Mouse (Mus musculus) liver, postnatal 0 days (tissue): Measurements from ENCODE around the gene Tead3. TPM values are rescaled to one million over a fixed set of nuclear protein-coding genes. Genes with fewer than 3 reads are reported as not detected.

Experiments used
- ATAC-seq: fragments of 200-750 bp; cut with Nextera tagmentation; 2 replicates; pipeline ENCODE4 v1.8.0; 2017; ENCODE audit warnings: mild to moderate bottlenecking, moderate library complexity
- DNase-seq: peaks from one replicate; pipeline ENCODE4 v3.0.0-alpha.2; 2016
- H3K27ac ChIP-seq: fragments of 300-500 bp; sonication (generic); 2 replicates; pipeline ENCODE4 v1.5.1; 2014; ENCODE audit warnings: antibody characterized with exemption, moderate library complexity, mild to moderate bottlenecking, low read depth
- H3K27me3 ChIP-seq: fragments of 300-500 bp; sonication (generic); 2 replicates; pipeline ENCODE4 v1.6.1; 2014; ENCODE audit warnings: low read length, control low read depth, mixed read lengths; ENCODE audit not compliant: insufficient read depth
- H3K36me3 ChIP-seq: fragments of 300-500 bp; sonication (generic); replicated peaks from 2 replicates; pipeline ENCODE4 v1.6.1; 2014; ENCODE audit warnings: mild to moderate bottlenecking, control low read depth, low read length, moderate library complexity, mixed read lengths; ENCODE audit not compliant: insufficient read depth
- H3K4me1 ChIP-seq: fragments of 300-500 bp; sonication (generic); 2 replicates; pipeline ENCODE4 v1.6.1; 2014; ENCODE audit warnings: antibody characterized with exemption, mild to moderate bottlenecking, control low read depth; ENCODE audit not compliant: insufficient read depth
- H3K4me2 ChIP-seq: fragments of 300-500 bp; sonication (generic); 2 replicates; pipeline ENCODE4 v1.6.1; 2014; ENCODE audit warnings: low read depth, mild to moderate bottlenecking, low read length, moderate library complexity, mixed read lengths
- H3K4me3 ChIP-seq: fragments of 300-500 bp; sonication (generic); 2 replicates; pipeline ENCODE4 v1.5.1; 2014; ENCODE audit warnings: low read depth, low read length
- H3K9ac ChIP-seq: fragments of 300-500 bp; sonication (generic); replicated peaks from 2 replicates; pipeline ENCODE4 v1.6.1; 2014; ENCODE audit warnings: mild to moderate bottlenecking, moderate library complexity
- H3K9me3 ChIP-seq: fragments of 300-500 bp; sonication (generic); 2 replicates; pipeline ENCODE4 v1.6.1; 2016; ENCODE audit warnings: mild to moderate bottlenecking, control low read depth, low read length, mixed read lengths
- CTCF ChIP-seq: sonication (generic); IDR thresholded peaks from 2 replicates; pipeline ENCODE4 v1.5.1; 2016; ENCODE audit warnings: antibody characterized with exemption, low read depth
- EP300 ChIP-seq: IDR thresholded peaks from 2 replicates; pipeline ENCODE4 v1.6.1; 2016; ENCODE audit warnings: antibody characterized with exemption, low read depth, mild to moderate bottlenecking
- WGBS: fragments of 180-500 bp; shearing (Covaris S2); extraction: QIAGEN DNeasy Blood & Tissue Kit; methylation state at CpG from one replicate; pipeline ENCODE4 v1.1.7; 2014; ENCODE audit not compliant: insufficient replicate concordance; 5-methylcytosine and 5-hydroxymethylcytosine counted together
- polyA plus RNA-seq: library from polyadenylated mRNA; unstranded; fragments of >200 nt; fragmentation: Nextera tagmentation; extraction: Ambion mirVana; gene quantifications from 2 replicates; pipeline ENCODE4 v1.2.1, GENCODE M21; 2015

Gene Tead3
- polyA plus RNA-seq, 1 experiment from 2014 or later: 0.79 TPM

GRCm38 (mm10) chr17:28310831-28311230 lies 39.8 kb downstream of the Tead3 start:
- Histone ChIP-seq H3K36me3 (peaks cover under 1% of the 10 kb centered on the region; the same call in 1 of the 2 replicates), H3K4me3 (no peak overlapping the region), H3K4me1 (peaks cover 20% of the 10 kb centered on the region), H3K27ac (no peak overlapping the region), H3K4me2 (no peak overlapping the region), H3K9ac (no peak overlapping the region), H3K27me3 (no peaks in the 10 kb centered on the region), H3K9me3 (no peaks in the 10 kb centered on the region)
- 77% methylated on average over 3 of the region's 3 CpGs for WGBS
- DNase-seq (no peak), ATAC-seq (no peak)
- peak; percentile 22; the same call in 1 of the 2 replicates for TF ChIP-seq CTCF
- no peak for TF ChIP-seq EP300

DNA sequence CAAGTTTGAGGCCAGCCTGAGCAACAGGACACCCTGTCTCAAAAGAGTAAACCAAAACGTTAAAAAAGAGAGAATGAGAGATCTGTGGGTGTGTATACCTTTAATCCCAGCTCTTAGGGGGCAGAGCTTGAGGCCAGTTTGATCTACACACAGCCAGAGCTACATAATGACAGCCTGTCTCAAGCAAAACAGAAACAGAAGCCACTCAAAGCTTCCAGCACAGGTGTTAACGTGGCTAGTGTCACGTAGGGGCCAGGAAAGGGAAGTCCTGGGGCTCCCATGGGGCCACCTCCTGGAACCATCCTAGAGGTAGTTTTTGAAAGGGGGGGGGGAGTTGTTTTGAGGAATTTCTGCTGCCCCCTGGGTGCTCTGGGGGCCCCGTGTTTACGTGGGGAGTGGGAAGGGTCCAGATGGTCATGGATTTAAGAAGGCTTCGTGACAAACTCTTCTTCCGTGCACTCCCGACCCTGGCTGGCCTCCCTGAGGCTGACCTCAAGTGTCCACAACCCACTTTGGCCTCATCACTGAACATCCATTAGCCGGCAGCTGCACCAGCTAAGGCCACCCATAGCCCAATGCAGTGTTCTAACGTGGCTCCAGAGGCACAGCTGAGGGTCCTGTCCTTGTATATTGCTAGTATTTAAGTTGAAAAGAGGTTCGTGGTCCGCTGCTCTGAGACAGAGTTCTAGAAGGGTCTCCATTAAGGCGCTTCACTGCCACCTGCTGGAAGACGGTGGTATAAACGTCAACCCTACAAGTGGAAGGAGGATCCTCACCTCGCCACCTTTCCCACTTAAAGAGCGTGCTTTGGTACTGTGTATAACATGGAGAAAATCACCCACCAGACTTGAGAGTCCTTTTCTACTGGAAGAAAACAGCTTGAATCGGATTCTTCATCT lies 42.1 kb downstream of the Tead3 start:
- Histone ChIP-seq H3K27me3 (no peaks in the 10 kb centered on the region), H3K9me3 (no peaks in the 10 kb centered on the region), H3K4me1 (peaks cover 11% of the 10 kb centered on the region), H3K36me3 (no peaks in the 10 kb centered on the region), H3K27ac (no peak overlapping the region), H3K4me3 (no peak overlapping the region), H3K9ac (0 out of 2 replicates have a peak overlapping the region, but pooled peaks have one; percentile 17), H3K4me2 (peak overlapping the region; percentile 59)
- ATAC-seq (no peak), DNase-seq (peak; percentile 90)
- 11% methylated on average over 18 of the region's 18 CpGs for WGBS
- TF ChIP-seq CTCF (peak; percentile 93), EP300 (no peak)

DNA sequence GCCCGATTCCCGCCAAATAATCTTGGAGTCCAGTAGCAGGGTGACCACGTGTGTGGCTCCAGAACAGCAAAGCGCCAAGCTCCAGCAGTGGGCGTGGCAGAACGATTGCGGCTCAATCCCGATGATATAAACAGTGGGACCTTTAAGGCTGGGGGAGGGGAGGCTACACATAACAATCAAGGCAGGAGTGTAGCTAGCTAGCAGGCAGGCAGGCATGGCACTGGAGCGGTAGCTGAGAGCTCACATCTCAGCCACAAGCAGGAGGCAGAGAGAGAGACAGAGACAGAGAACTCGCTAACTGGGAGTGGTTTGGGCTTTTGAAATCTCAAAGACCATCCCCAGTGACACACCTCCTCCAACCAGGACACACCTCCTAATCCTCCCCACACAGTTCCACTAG lies 45.4 kb downstream of the Tead3 start:
- Histone ChIP-seq H3K4me3 (no peak overlapping the region), H3K27ac (no peak overlapping the region), H3K4me2 (no peak overlapping the region), H3K4me1 (peaks cover 6% of the 10 kb centered on the region), H3K9me3 (no peaks in the 10 kb centered on the region), H3K9ac (no peak overlapping the region), H3K36me3 (no peaks in the 10 kb centered on the region; the same call in 1 of the 2 replicates), H3K27me3 (no peaks in the 10 kb centered on the region)
- DNase-seq (no peak), ATAC-seq (no peak)
- TF ChIP-seq CTCF (no peak), EP300 (no peak)
- WGBS: 69% methylated on average over 10 of the region's 10 CpGs

DNA sequence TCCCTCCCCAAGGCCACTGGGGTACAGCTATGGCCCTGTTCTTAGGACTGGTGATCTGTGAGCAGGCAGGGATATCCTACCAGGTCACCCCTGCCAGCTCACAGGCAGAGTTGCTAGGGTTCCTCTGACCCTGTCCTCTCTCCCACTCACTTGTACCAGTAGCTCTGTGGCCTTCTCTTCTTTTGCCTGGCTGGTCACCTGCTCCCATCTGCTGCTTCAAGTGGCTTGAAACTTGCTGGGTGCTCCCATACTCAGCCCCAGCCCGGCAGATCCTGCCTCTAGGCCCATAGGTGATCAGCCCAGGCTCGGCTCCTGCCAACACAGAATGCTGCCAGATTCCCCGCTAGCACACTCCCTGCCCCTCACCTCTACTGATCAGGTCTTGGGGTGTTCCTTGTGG lies 49.8 kb downstream of the Tead3 start:
- ATAC-seq: no peak
- H3K4me2 ChIP-seq: no peak overlapping the region

GRCm38 (mm10) chr17:28300323-28300722 lies 50.3 kb downstream of the Tead3 start:
- Histone ChIP-seq H3K4me1 (no peaks in the 10 kb centered on the region), H3K36me3 (peaks cover 14% of the 10 kb centered on the region), H3K27ac (no peak overlapping the region), H3K27me3 (no peaks in the 10 kb centered on the region), H3K4me2 (no peak overlapping the region), H3K4me3 (no peak overlapping the region), H3K9ac (no peak overlapping the region), H3K9me3 (no peaks in the 10 kb centered on the region)
- no peak for DNase-seq
- WGBS: 84% methylated on average over 9 of the region's 9 CpGs
- no peak for TF ChIP-seq EP300
- TF ChIP-seq CTCF: no peak
- no peak for ATAC-seq

More for the DNA sequence above, 49.8 kb downstream of the Tead3 start:
- Histone ChIP-seq H3K4me1 (no peaks in the 10 kb centered on the region), H3K9me3 (no peaks in the 10 kb centered on the region), H3K9ac (no peak overlapping the region), H3K36me3 (peaks cover 14% of the 10 kb centered on the region), H3K27ac (no peak overlapping the region), H3K27me3 (no peaks in the 10 kb centered on the region), H3K4me3 (no peak overlapping the region)
- no peak for TF ChIP-seq CTCF
- no peak for TF ChIP-seq EP300
- 80% methylated on average over 3 of the region's 3 CpGs for WGBS
- no peak for DNase-seq

GRCm38 (mm10) chr17:28299669-28300320 lies 50.8 kb downstream of the Tead3 start:
- DNase-seq (no peak), ATAC-seq (no peak)
- Histone ChIP-seq H3K9me3 (no peaks in the 10 kb centered on the region), H3K4me1 (no peaks in the 10 kb centered on the region), H3K27ac (no peak overlapping the region), H3K36me3 (peaks cover 14% of the 10 kb centered on the region), H3K9ac (no peak overlapping the region), H3K27me3 (no peaks in the 10 kb centered on the region), H3K4me3 (no peak overlapping the region), H3K4me2 (no peak overlapping the region)
- 48% methylated on average over 9 of the region's 11 CpGs for WGBS
- TF ChIP-seq CTCF (no peak), EP300 (no peak)
